Mouse (Mus musculus): ENCODE measurements at regions not wholly inside any gene's neighbourhood (a gene's known extent, or its start where the extent isn't known, plus 50 kb on each side); places are given as distances from the start of the nearest gene placed in this dataset.

- peak; percentile 12 to 68 for DNase-seq (ENCODE audit: inconsistent age in 2 of 2, low spot score in 1 of 2)
These were observed 194.7 kb upstream of the Gm9747 start for GRCm38 (mm10) chr1:82038171-82038570.

- no peak for DNase-seq (ENCODE audit: inconsistent age in 2 of 2, low spot score in 1 of 2)
These were observed 194.2 kb upstream of the Gm9747 start for GRCm38 (mm10) chr1:82038698-82039097.

GRCm38 (mm10) chr1:82041286-82042050 is 191.4 kb upstream of the Gm9747 start:
- DNase-seq (ENCODE audit: inconsistent age in 2 of 2, low spot score in 1 of 2): no peak

GRCm38 (mm10) chr1:82042051-82042432 is 190.9 kb upstream of the Gm9747 start:
- no peak for DNase-seq (ENCODE audit: inconsistent age in 2 of 2, low spot score in 1 of 2)

- no peak for DNase-seq (ENCODE audit: inconsistent age in 2 of 2, low spot score in 1 of 2)
These were observed 190.4 kb upstream of the Gm9747 start for GRCm38 (mm10) chr1:82042527-82042926.

GRCm38 (mm10) chr1:82066291-82066690 is 166.6 kb upstream of the Gm9747 start:
- DNase-seq (ENCODE audit: inconsistent age in 2 of 2, low spot score in 1 of 2): peak in 1 of 2 experiments; percentile 63

GRCm38 (mm10) chr1:82068571-82068970 is 164.3 kb upstream of the Gm9747 start:
- DNase-seq (ENCODE audit: inconsistent age in 2 of 2, low spot score in 1 of 2): no peak

GRCm38 (mm10) chr1:82070181-82071109 is 162.5 kb upstream of the Gm9747 start:
- no peak for DNase-seq (ENCODE audit: inconsistent age in 2 of 2, low spot score in 1 of 2)

- peak; percentile 87 to 90 for DNase-seq (ENCODE audit: inconsistent age in 2 of 2, low spot score in 1 of 2)
These were observed 143.6 kb upstream of the Gm9747 start for GRCm38 (mm10) chr1:82089136-82089839.

- no peak for DNase-seq (ENCODE audit: inconsistent age in 2 of 2, low spot score in 1 of 2)
These were observed 137.8 kb upstream of the Gm9747 start for GRCm38 (mm10) chr1:82095101-82095500.

GRCm38 (mm10) chr1:82106756-82107155 is 126.2 kb upstream of the Gm9747 start:
- DNase-seq (ENCODE audit: inconsistent age in 2 of 2, low spot score in 1 of 2): no peak

GRCm38 (mm10) chr1:82110071-82110635 is 122.8 kb upstream of the Gm9747 start:
- no peak for DNase-seq (ENCODE audit: inconsistent age in 2 of 2, low spot score in 1 of 2)

GRCm38 (mm10) chr1:82112401-82112800 is 120.5 kb upstream of the Gm9747 start:
- DNase-seq (ENCODE audit: inconsistent age in 2 of 2, low spot score in 1 of 2): no peak

- DNase-seq (ENCODE audit: inconsistent age in 2 of 2, low spot score in 1 of 2): peak in 1 of 2 experiments; percentile 74
These were observed 108.4 kb upstream of the Gm9747 start for GRCm38 (mm10) chr1:82124503-82124902.

GRCm38 (mm10) chr1:82129700-82130275 is 103.1 kb upstream of the Gm9747 start:
- no peak for DNase-seq (ENCODE audit: inconsistent age in 2 of 2, low spot score in 1 of 2)

GRCm38 (mm10) chr1:82132536-82132935 is 100.4 kb upstream of the Gm9747 start:
- no peak for DNase-seq (ENCODE audit: inconsistent age in 2 of 2, low spot score in 1 of 2)

GRCm38 (mm10) chr1:82134938-82135337 is 98.0 kb upstream of the Gm9747 start:
- DNase-seq (ENCODE audit: inconsistent age in 2 of 2, low spot score in 1 of 2): no peak

- DNase-seq (ENCODE audit: inconsistent age in 2 of 2, low spot score in 1 of 2): peak; percentile 60 to 86
These were observed 97.1 kb upstream of the Gm9747 start for GRCm38 (mm10) chr1:82135761-82136331.

GRCm38 (mm10) chr1:82145256-82145655 is 87.7 kb upstream of the Gm9747 start:
- DNase-seq (ENCODE audit: inconsistent age in 2 of 2, low spot score in 1 of 2): peak in 1 of 2 experiments; percentile 69
